Mouse (Mus musculus) G1E (cell line): ENCODE data around the gene Muc1. TPM values are rescaled to one million over a fixed set of nuclear protein-coding genes. Genes with fewer than 3 reads are reported as not detected.

Source experiments
- ATAC-seq: 2 replicates; pipeline ENCODE4 v1.8.0; 2016; ENCODE audit warnings: mild to moderate bottlenecking; ENCODE audit not compliant: insufficient number of reproducible peaks, poor library complexity, low FRiP score, severe bottlenecking; ENCODE audit errors: extremely low read depth
- DNase-seq: peaks from one replicate; pipeline ENCODE4 v3.0.0; 2012; ENCODE audit warnings: low spot score
- H3K27me3 ChIP-seq: 2 replicates; pipeline ENCODE4 v1.6.1; 2012; ENCODE audit warnings: mild to moderate bottlenecking, low read length, inconsistent platforms; ENCODE audit not compliant: insufficient read depth
- H3K36me3 ChIP-seq: replicated peaks from 2 replicates; pipeline ENCODE3; 2012; ENCODE audit warnings: mild to moderate bottlenecking, inconsistent platforms
- H3K4me1 ChIP-seq: 2 replicates; pipeline ENCODE4 v1.6.1; 2012; ENCODE audit warnings: low read depth, low read length, inconsistent platforms, mixed read lengths; ENCODE audit not compliant: insufficient read depth
- H3K4me3 ChIP-seq: 2 replicates; pipeline ENCODE4 v1.5.1; 2012; ENCODE audit warnings: low read depth, mild to moderate bottlenecking, inconsistent platforms, low read length, moderate library complexity, mixed read lengths
- H3K9me3 ChIP-seq: replicated peaks from 2 replicates; pipeline ENCODE4 v1.6.1; 2012; ENCODE audit warnings: inconsistent platforms
- CTCF ChIP-seq: IDR thresholded peaks from 2 replicates; pipeline ENCODE4 v1.5.1; 2012; ENCODE audit warnings: low read depth, low read length, inconsistent platforms, mixed read lengths
- GATA1 ChIP-seq: IDR thresholded peaks from 2 replicates; pipeline ENCODE4 v1.6.1; 2012; ENCODE audit warnings: borderline replicate concordance, low read length, inconsistent platforms, mixed read lengths
- GATA2 ChIP-seq: IDR thresholded peaks from 2 replicates; pipeline ENCODE4 v1.6.1; 2012; ENCODE audit warnings: low read depth, low read length, inconsistent platforms, borderline replicate concordance
- POLR2AphosphoS5 ChIP-seq: IDR thresholded peaks from 2 replicates; pipeline ENCODE4 v1.6.1; 2012; ENCODE audit warnings: low read depth, low read length, inconsistent platforms; ENCODE audit not compliant: insufficient replicate concordance
- TAL1 ChIP-seq: conservative IDR thresholded peaks from 2 replicates; pipeline ENCODE4 v1.6.1; 2012; ENCODE audit warnings: low read depth, low read length, inconsistent platforms, mixed read lengths
- polyA plus RNA-seq: library from polyadenylated mRNA; stranded (reverse); fragments of >175 nt; gene quantifications from 2 replicates; pipeline ENCODE4 v1.2.3, GENCODE M21; 2012
- total RNA-seq, 2 experiments: library from RNA; stranded (forward) in 1 of 2; stranded (reverse) in 1 of 2; fragments of 200-1000 nt in 1 of 2; fragments of >200 nt in 1 of 2; fragmentation: Nextera tagmentation in 1 of 2; gene quantifications; 2 replicates each; pipeline ENCODE4 v1.2.3; 2014 to 2017

Gene Muc1
- total and polyA plus RNA-seq, 3 experiments = 0.16 TPM; not detected in 2

GRCm38 (mm10) chr3:89280050-89280605 is 51.3 kb downstream of the Muc1 start:
- no peak for TF ChIP-seq TAL1
- TF ChIP-seq GATA2 = no peak
- TF ChIP-seq CTCF = no peak
- no peak for TF ChIP-seq POLR2AphosphoS5
- TF ChIP-seq GATA1 = no peak
- DNase-seq (no peak), ATAC-seq (no peak)
- H3K27me3 ChIP-seq = peaks cover 69% of the 10 kb centered on the region
- H3K36me3 ChIP-seq = no peaks in the 10 kb centered on the region
- H3K4me3 ChIP-seq = no peak overlapping the region
- H3K9me3 ChIP-seq = no peaks in the 10 kb centered on the region
- peaks cover 3% of the 10 kb centered on the region for H3K4me1 ChIP-seq

- Histone ChIP-seq H3K36me3 (no peaks in the 10 kb centered on the region), H3K27me3 (peaks cover 76% of the 10 kb centered on the region), H3K4me1 (peaks cover 8% of the 10 kb centered on the region), H3K4me3 (no peak within 1 kb of the TSS), H3K9me3 (no peaks in the 10 kb centered on the region)
- DNase-seq (no peak), ATAC-seq (no peak)
- TF ChIP-seq GATA1 = no peak
- TF ChIP-seq POLR2AphosphoS5 = no peak
- no peak for TF ChIP-seq GATA2
- no peak for TF ChIP-seq CTCF
- TF ChIP-seq TAL1 = no peak
These were observed 52.0 kb downstream of the Muc1 start, which contains the start of gene Efna1 for GRCm38 (mm10) chr3:89280606-89281511. TSS of gene Efna1 (minus strand) at chr3:89281142.

GRCm38 (mm10) chr3:89281579-89282290 is 52.9 kb downstream of the Muc1 start:
- Histone ChIP-seq H3K36me3 (no peaks in the 10 kb centered on the region), H3K27me3 (peaks cover 77% of the 10 kb centered on the region), H3K4me1 (peaks cover 8% of the 10 kb centered on the region), H3K9me3 (no peaks in the 10 kb centered on the region), H3K4me3 (no peak overlapping the region)
- ATAC-seq (no peak), DNase-seq (peak; percentile 35)
- TF ChIP-seq GATA1 = no peak
- no peak for TF ChIP-seq TAL1
- no peak for TF ChIP-seq POLR2AphosphoS5
- TF ChIP-seq GATA2 = no peak
- no peak for TF ChIP-seq CTCF

GRCm38 (mm10) chr3:89282291-89282643 is 53.4 kb downstream of the Muc1 start:
- DNase-seq = no peak
- H3K9me3 ChIP-seq = no peaks in the 10 kb centered on the region
- ATAC-seq = no peak
- peaks cover 8% of the 10 kb centered on the region for H3K4me1 ChIP-seq
- H3K36me3 ChIP-seq = no peaks in the 10 kb centered on the region
- TF ChIP-seq POLR2AphosphoS5 = no peak
- no peak for TF ChIP-seq GATA2
- no peak for TF ChIP-seq GATA1
- TF ChIP-seq CTCF = no peak
- H3K27me3 ChIP-seq = peaks cover 74% of the 10 kb centered on the region
- H3K4me3 ChIP-seq = no peak overlapping the region

Other genes starting within 250 kb of the Muc1 start
Only the 20 nearest of the 29 such genes appear.
- 13.5 and 13.6 TPM in 2 replicates for gene Rusc1, start 135.7 kb upstream of the Muc1 start, total RNA-seq (2014; fragmentation: Nextera tagmentation)
- gene Rusc1, start 135.7 kb upstream of the Muc1 start, total RNA-seq (2017) = 6.4 and 9.9 TPM in 2 replicates
- gene Rusc1, start 135.7 kb upstream of the Muc1 start, polyA plus RNA-seq = 14.4 and 17.4 TPM in 2 replicates
- not detected in 2 replicates for gene Gm43738, start 128.0 kb upstream of the Muc1 start, total RNA-seq (2014; fragmentation: Nextera tagmentation)
- gene Gm43738, start 128.0 kb upstream of the Muc1 start, total RNA-seq (2017) = not detected in 2 replicates
- 1.6 and 4.3 TPM in 2 replicates for gene Gm43738, start 128.0 kb upstream of the Muc1 start, polyA plus RNA-seq
- gene Fdps, start 127.1 kb upstream of the Muc1 start, total RNA-seq (2014; fragmentation: Nextera tagmentation) = 59.4 and 73.1 TPM in 2 replicates
- gene Fdps, start 127.1 kb upstream of the Muc1 start, total RNA-seq (2017) = 481 and 571 TPM in 2 replicates
- 11.2 and 22.5 TPM in 2 replicates for gene Fdps, start 127.1 kb upstream of the Muc1 start, polyA plus RNA-seq
- 36.9 and 51.2 TPM in 2 replicates for gene Pklr, start 92.9 kb upstream of the Muc1 start, total RNA-seq (2014; fragmentation: Nextera tagmentation)
- gene Pklr, start 92.9 kb upstream of the Muc1 start, total RNA-seq (2017) = 22.9 and 31.8 TPM in 2 replicates
- 37.7 and 80.3 TPM in 2 replicates for gene Pklr, start 92.9 kb upstream of the Muc1 start, polyA plus RNA-seq
- gene Hcn3, start 68.9 kb upstream of the Muc1 start, total RNA-seq (2014; fragmentation: Nextera tagmentation) = 0.53 TPM in 1 of 2 replicates, not detected in the other
- 0.27 and 0.41 TPM in 2 replicates for gene Hcn3, start 68.9 kb upstream of the Muc1 start, total RNA-seq (2017)
- 0.85 and 1.0 TPM in 2 replicates for gene Hcn3, start 68.9 kb upstream of the Muc1 start, polyA plus RNA-seq
- gene Clk2, start 64.3 kb upstream of the Muc1 start, total RNA-seq (2014; fragmentation: Nextera tagmentation) = 130 and 131 TPM in 2 replicates
- gene Clk2, start 64.3 kb upstream of the Muc1 start, total RNA-seq (2017) = 78.9 and 80.9 TPM in 2 replicates
- 72.3 and 73.3 TPM in 2 replicates for gene Clk2, start 64.3 kb upstream of the Muc1 start, polyA plus RNA-seq
- 123 and 135 TPM in 2 replicates for gene Scamp3, start 51.6 kb upstream of the Muc1 start, total RNA-seq (2014; fragmentation: Nextera tagmentation)
- 32.9 and 35.1 TPM in 2 replicates for gene Scamp3, start 51.6 kb upstream of the Muc1 start, total RNA-seq (2017)
- gene Scamp3, start 51.6 kb upstream of the Muc1 start, polyA plus RNA-seq = 168 and 234 TPM in 2 replicates
- 2.2 and 3.5 TPM in 2 replicates for gene Fam189b, start 45.9 kb upstream of the Muc1 start, total RNA-seq (2014; fragmentation: Nextera tagmentation)
- gene Fam189b, start 45.9 kb upstream of the Muc1 start, total RNA-seq (2017) = 1.1 TPM in 2 replicates
- 11.9 and 14.8 TPM in 2 replicates for gene Fam189b, start 45.9 kb upstream of the Muc1 start, polyA plus RNA-seq
- gene Gba, start 26.1 kb upstream of the Muc1 start, total RNA-seq (2014; fragmentation: Nextera tagmentation) = 30.1 and 36.1 TPM in 2 replicates
- gene Gba, start 26.1 kb upstream of the Muc1 start, total RNA-seq (2017) = 69.6 and 72.4 TPM in 2 replicates
- gene Gba, start 26.1 kb upstream of the Muc1 start, polyA plus RNA-seq = 3.0 and 6.0 TPM in 2 replicates
- 1.5 and 2.4 TPM in 2 replicates for gene Thbs3, start 13.9 kb upstream of the Muc1 start, total RNA-seq (2014; fragmentation: Nextera tagmentation)
- gene Thbs3, start 13.9 kb upstream of the Muc1 start, total RNA-seq (2017) = 3.1 and 3.4 TPM in 2 replicates
- 0.49 and 0.67 TPM in 2 replicates for gene Thbs3, start 13.9 kb upstream of the Muc1 start, polyA plus RNA-seq
- 42.6 and 54.5 TPM in 2 replicates for gene Mtx1, start 2.0 kb upstream of the Muc1 start, total RNA-seq (2014; fragmentation: Nextera tagmentation)
- 82.5 and 100 TPM in 2 replicates for gene Mtx1, start 2.0 kb upstream of the Muc1 start, total RNA-seq (2017)
- 311 and 404 TPM in 2 replicates for gene Mtx1, start 2.0 kb upstream of the Muc1 start, polyA plus RNA-seq
- 105 and 132 TPM in 2 replicates for gene Krtcap2, start 16.9 kb downstream of the Muc1 start, total RNA-seq (2014; fragmentation: Nextera tagmentation)
- gene Krtcap2, start 16.9 kb downstream of the Muc1 start, total RNA-seq (2017) = 86.4 and 106 TPM in 2 replicates
- gene Krtcap2, start 16.9 kb downstream of the Muc1 start, polyA plus RNA-seq = 145 and 167 TPM in 2 replicates
- 1.8 and 10.1 TPM in 2 replicates for gene Trim46, start 17.3 kb downstream of the Muc1 start, total RNA-seq (2014; fragmentation: Nextera tagmentation)
- gene Trim46, start 17.3 kb downstream of the Muc1 start, total RNA-seq (2017) = 0.64 and 0.76 TPM in 2 replicates
- 2.7 and 2.8 TPM in 2 replicates for gene Trim46, start 17.3 kb downstream of the Muc1 start, polyA plus RNA-seq
- 13.2 and 13.5 TPM in 2 replicates for gene Dpm3, start 30.3 kb downstream of the Muc1 start, total RNA-seq (2014; fragmentation: Nextera tagmentation)
- 47.7 and 54.5 TPM in 2 replicates for gene Dpm3, start 30.3 kb downstream of the Muc1 start, total RNA-seq (2017)
- 178 and 207 TPM in 2 replicates for gene Dpm3, start 30.3 kb downstream of the Muc1 start, polyA plus RNA-seq
- gene Slc50a1, start 41.5 kb downstream of the Muc1 start, total RNA-seq (2014; fragmentation: Nextera tagmentation) = not detected in 2 replicates
- gene Slc50a1, start 41.5 kb downstream of the Muc1 start, total RNA-seq (2017) = 0.66 TPM in 1 of 2 replicates, not detected in the other
- gene Slc50a1, start 41.5 kb downstream of the Muc1 start, polyA plus RNA-seq = not detected in 2 replicates
- not detected in 2 replicates for gene Efna1, start 52.1 kb downstream of the Muc1 start, total RNA-seq (2014; fragmentation: Nextera tagmentation)
- 0.05 and 0.12 TPM in 2 replicates for gene Efna1, start 52.1 kb downstream of the Muc1 start, total RNA-seq (2017)
- not detected in 2 replicates for gene Efna1, start 52.1 kb downstream of the Muc1 start, polyA plus RNA-seq
- gene Efna3, start 93.9 kb downstream of the Muc1 start, total RNA-seq (2014; fragmentation: Nextera tagmentation) = not detected in 2 replicates
- gene Efna3, start 93.9 kb downstream of the Muc1 start, total RNA-seq (2017) = 0.06 TPM in 1 of 2 replicates, not detected in the other
- not detected in 2 replicates for gene Efna3, start 93.9 kb downstream of the Muc1 start, polyA plus RNA-seq
- not detected in 2 replicates for gene Efna4, start 109.0 kb downstream of the Muc1 start, total RNA-seq (2014; fragmentation: Nextera tagmentation)
- gene Efna4, start 109.0 kb downstream of the Muc1 start, total RNA-seq (2017) = 0.12 TPM in 1 of 2 replicates, not detected in the other
- not detected in 2 replicates for gene Efna4, start 109.0 kb downstream of the Muc1 start, polyA plus RNA-seq
- not detected in 2 replicates for gene Adam15, start 120.9 kb downstream of the Muc1 start, total RNA-seq (2014; fragmentation: Nextera tagmentation)
- 0.17 and 1.4 TPM in 2 replicates for gene Adam15, start 120.9 kb downstream of the Muc1 start, total RNA-seq (2017)
- gene Adam15, start 120.9 kb downstream of the Muc1 start, polyA plus RNA-seq = 0.05 and 0.10 TPM in 2 replicates
- gene Dcst2, start 132.9 kb downstream of the Muc1 start, total RNA-seq (2014; fragmentation: Nextera tagmentation) = not detected in 2 replicates
- gene Dcst2, start 132.9 kb downstream of the Muc1 start, total RNA-seq (2017) = not detected in 2 replicates
- not detected in 2 replicates for gene Dcst2, start 132.9 kb downstream of the Muc1 start, polyA plus RNA-seq